Mouse (Mus musculus) embryonic fibroblast, embryonic 13.5 days (primary cell): ENCODE measurements around the gene Trpv2.

ENCODE experiments used
- CTCF ChIP-seq: IDR thresholded peaks from 2 replicates; pipeline ENCODE4 v1.5.1; 2011; ENCODE audit warnings: mild to moderate bottlenecking, control low read depth, low read length, moderate library complexity, borderline replicate concordance; ENCODE audit not compliant: insufficient read depth
- POLR2A ChIP-seq: IDR thresholded peaks from 2 replicates; pipeline ENCODE4 v1.6.1; 2011; ENCODE audit warnings: low read depth, mild to moderate bottlenecking, control low read depth, low read length, moderate library complexity

DNA sequence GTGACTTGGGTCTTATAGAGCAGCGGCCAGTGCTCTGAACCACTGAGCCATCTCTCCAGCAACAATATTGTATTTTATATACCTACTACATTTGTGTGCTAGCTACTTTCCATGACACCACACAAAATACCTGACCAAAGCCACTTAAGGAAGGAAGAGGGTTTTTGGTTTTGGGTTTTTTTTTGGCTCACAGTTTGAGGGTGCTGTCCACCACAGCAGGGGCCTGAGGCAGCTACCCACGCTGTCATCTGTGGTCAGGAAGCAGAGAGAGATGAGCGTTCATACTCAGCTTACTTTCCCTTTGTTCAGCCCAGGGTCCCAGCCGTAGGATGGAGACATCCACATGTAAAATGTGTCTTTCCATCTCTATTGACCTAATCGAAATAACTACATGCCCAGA is 12.7 kb downstream of the Trpv2 start:
- TF ChIP-seq CTCF (no peak), POLR2A (no peak)
